Comparison of ENCODE assay signal across 11 mouse cellular contexts in the genomic region with DNA sequence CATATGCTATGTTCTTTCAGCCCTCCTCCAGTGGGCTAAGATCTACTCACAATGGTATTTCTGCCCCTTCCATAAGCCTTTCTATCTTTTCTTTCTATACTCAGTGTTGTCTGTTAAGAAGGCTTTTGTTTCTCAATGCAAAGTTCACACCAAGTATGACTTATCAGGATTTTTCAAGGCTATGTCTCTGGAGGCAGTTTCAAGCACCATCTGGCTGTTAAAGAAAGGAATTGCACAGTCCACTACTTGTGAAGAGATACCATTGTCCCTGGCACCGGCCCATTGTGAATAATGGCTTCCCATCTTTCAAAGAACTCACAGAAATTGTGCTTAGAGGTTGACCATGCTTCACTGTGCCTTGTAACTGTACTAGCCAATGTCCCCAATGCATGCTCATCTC.
DNase-seq lines count a peak whose midpoint lies in the region; ATAC-seq and TF ChIP-seq lines count a peak whose summit lies in the region.
"Had no signal": no experiment of that assay in that cellular context is flagged by ENCODE, and none has a peak within 500 bp of the region (broad histone marks: within the 10 kb centered on the region; RNA-seq: fewer than 3 reads in every experiment).

No protein-coding gene starts in this region.

- 46% methylated on average over 1 of the region's 1 CpGs for WGBS in forebrain, postnatal 0 days
- 63% methylated on average over 1 of the region's 1 CpGs for WGBS in forebrain, embryonic 16.5 days

- no peaks in the 10 kb centered on the region for H3K27me3 ChIP-seq in forebrain, postnatal 0 days (ENCODE audit: insufficient read depth, low read length)
- H3K27me3 ChIP-seq in forebrain, embryonic 16.5 days (replicated peaks; ENCODE audit: control insufficient read depth, insufficient read depth, low read length), result no peaks in the 10 kb centered on the region
- H3K27me3 ChIP-seq: liver, embryonic 13.5 days had no signal

- H3K9ac ChIP-seq in forebrain, postnatal 0 days, result no peak overlapping the region
- no peak overlapping the region for H3K9ac ChIP-seq in forebrain, embryonic 16.5 days (replicated peaks; ENCODE audit: low read depth, low read length)
- H3K9ac ChIP-seq: liver, embryonic 13.5 days had no signal

- TF ChIP-seq CTCF in forebrain, postnatal 0 days (IDR thresholded peaks at IDR 0.05; ENCODE audit: low read depth), result peak; percentile 32; the same call in 1 of the 2 replicates
- peak; percentile 56 for TF ChIP-seq CTCF in layer of hippocampus, adult 2 months (conservative IDR thresholded peaks at IDR 0.05)

- H3K4me3 ChIP-seq in forebrain, postnatal 0 days (ENCODE audit: low read depth, low read length), result no peak overlapping the region
- no peak overlapping the region for H3K4me3 ChIP-seq in forebrain, embryonic 16.5 days (replicated peaks; ENCODE audit: low read length)
- no peak overlapping the region for H3K4me3 ChIP-seq in layer of hippocampus, adult 2 months
- H3K4me3 ChIP-seq: liver, embryonic 13.5 days had no signal

- H3K4me2 ChIP-seq in forebrain, postnatal 0 days (ENCODE audit: low read depth), result no peak overlapping the region
- H3K4me2 ChIP-seq in forebrain, embryonic 16.5 days (ENCODE audit: low read length), result no peak overlapping the region
- H3K4me2 ChIP-seq: liver, embryonic 13.5 days had no signal

- no peaks in the 10 kb centered on the region for H3K4me1 ChIP-seq in forebrain, postnatal 0 days (ENCODE audit: insufficient read depth)
- no peaks in the 10 kb centered on the region for H3K4me1 ChIP-seq in forebrain, embryonic 16.5 days (replicated peaks; ENCODE audit: control insufficient read depth, insufficient read depth, low read length)
- H3K4me1 ChIP-seq: liver, embryonic 13.5 days had no signal

- no peaks in the 10 kb centered on the region for H3K36me3 ChIP-seq in forebrain, postnatal 0 days (ENCODE audit: insufficient read depth)
- no peaks in the 10 kb centered on the region for H3K36me3 ChIP-seq in forebrain, embryonic 16.5 days (ENCODE audit: control insufficient read depth, insufficient read depth)
- H3K36me3 ChIP-seq: liver, embryonic 13.5 days had no signal

- no peak overlapping the region for H3K27ac ChIP-seq in forebrain, postnatal 0 days (ENCODE audit: low read depth, low read length)
- H3K27ac ChIP-seq in forebrain, embryonic 16.5 days (ENCODE audit: low read length), result no peak overlapping the region
- no peak overlapping the region for H3K27ac ChIP-seq in layer of hippocampus, adult 2 months
- H3K27ac ChIP-seq: liver, embryonic 13.5 days; macrophage had no signal

- H3K9me3 ChIP-seq in forebrain, postnatal 0 days (ENCODE audit: low read length), result no peaks in the 10 kb centered on the region
- H3K9me3 ChIP-seq in forebrain, embryonic 16.5 days (ENCODE audit: control insufficient read depth, low read length), result no peaks in the 10 kb centered on the region
- H3K9me3 ChIP-seq: liver, embryonic 13.5 days had no signal

- no peak for DNase-seq in forebrain, postnatal 0 days
- no peak for DNase-seq in layer of hippocampus, adult 2 months (ENCODE audit: low spot score in 2 of 2)
- DNase-seq in layer of hippocampus, postnatal 10 days (ENCODE audit: low spot score in 2 of 2), result no peak
- DNase-seq in 416B (ENCODE audit: low read depth) (peak; percentile 54), adipocyte (ENCODE audit: low spot score) (peak; percentile 33)
- DNase-seq: liver, embryonic 13.5 days; thymus, postnatal 25 days had no signal

- no peak for ATAC-seq in forebrain, postnatal 0 days
- ATAC-seq in forebrain, embryonic 16.5 days, result no peak
- no peak for ATAC-seq in erythroblast, adult 5-6 weeks (replicated peaks; ENCODE audit: low FRiP score, poor library complexity, severe bottlenecking)
- ATAC-seq: intestine, embryonic 16.5 days had no signal

Comparison
In these comparisons a context has a peak if more than half of its experiments do, and no peak if none do; other contexts are left out.
1. DNase-seq: peak in 416B (single experiment) and adipocyte (single experiment); none in forebrain, postnatal 0 days (single experiment), layer of hippocampus, adult 2 months (0 of 2) and layer of hippocampus, postnatal 10 days (0 of 2).